Mouse (Mus musculus) C2C12 (cell line): ENCODE data around the gene Hectd4.

Experiments
- CEBPB ChIP-seq: IDR thresholded peaks from one replicate; pipeline ENCODE4 v1.6.1; 2011; ENCODE audit warnings: low read depth, mild to moderate bottlenecking, control low read depth, moderate library complexity
- CTCF ChIP-seq: IDR thresholded peaks from one replicate; pipeline ENCODE4 v1.5.1; 2011; ENCODE audit not compliant: control insufficient read depth, insufficient read depth, insufficient read length
- USF1 ChIP-seq: IDR thresholded peaks from one replicate; pipeline ENCODE4 v1.6.1; 2011; ENCODE audit warnings: low read depth, mild to moderate bottlenecking, control low read depth, moderate library complexity

DNA sequence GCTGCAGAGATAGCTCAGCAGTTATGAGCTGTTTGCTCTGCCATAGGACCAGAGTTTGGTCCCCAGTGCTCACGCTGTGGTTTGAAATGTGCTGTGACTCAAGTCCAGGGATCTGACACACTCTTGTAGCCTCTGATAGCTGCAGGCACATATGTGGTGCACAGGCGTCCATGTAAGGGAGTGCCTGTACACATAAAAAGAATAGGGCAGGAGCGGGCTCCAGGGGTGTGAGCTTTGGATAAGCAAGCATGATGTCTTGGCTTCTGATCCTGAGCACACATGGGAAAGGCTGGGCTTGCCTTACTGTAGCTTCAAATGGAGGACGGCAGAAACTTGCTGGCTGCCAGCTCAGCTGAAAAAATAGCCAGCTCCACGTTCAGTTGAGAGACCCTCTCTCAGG, 175.6 kb downstream of the Hectd4 start:
- no peak for TF ChIP-seq CTCF
- no peak for TF ChIP-seq CEBPB
- TF ChIP-seq USF1: no peak
